Mouse (Mus musculus): ENCODE measurements around the gene Plod1.

GRCm38 (mm10) chr4:147875852-147876575, 60.6 kb downstream of the Plod1 start:
- TF ChIP-seq POLR2A (IDR thresholded peaks at IDR 0.05; ENCODE audit: control insufficient read depth, extremely low read depth, insufficient read depth, low read length, poor library complexity) (no peak), CTCF (IDR thresholded peaks at IDR 0.05; ENCODE audit: borderline replicate concordance, control insufficient read depth, extremely low read depth, insufficient read depth, low read length, poor library complexity) (no peak)
